Mouse (Mus musculus): ENCODE results near the gene Rarb. TPM values are rescaled to one million over a fixed set of nuclear protein-coding genes. Genes with fewer than 3 reads are reported as not detected.

Rarb gene
- total RNA-seq, 2 experiments from 2014 or later, result 7.0 to 11.0 TPM

GRCm38 (mm10) chr14:16528631-16529030 is 290.3 kb downstream of the Rarb start:
- no peak for DNase-seq

GRCm38 (mm10) chr14:16526120-16526519 is 292.8 kb downstream of the Rarb start:
- peak; percentile 27 for DNase-seq

- no peak for DNase-seq
These were observed 293.6 kb downstream of the Rarb start for GRCm38 (mm10) chr14:16525137-16525924.

GRCm38 (mm10) chr14:16522852-16523251 is 296.1 kb downstream of the Rarb start:
- no peak for DNase-seq

- DNase-seq, result no peak
These were observed 299.3 kb downstream of the Rarb start for GRCm38 (mm10) chr14:16519588-16520167.

GRCm38 (mm10) chr14:16517958-16518357 is 301.0 kb downstream of the Rarb start:
- no peak for DNase-seq

GRCm38 (mm10) chr14:16515731-16516130 is 303.2 kb downstream of the Rarb start:
- no peak for DNase-seq

- no peak for DNase-seq
These were observed 308.4 kb downstream of the Rarb start for GRCm38 (mm10) chr14:16510574-16510973.

GRCm38 (mm10) chr14:16509825-16510224 is 309.1 kb downstream of the Rarb start:
- DNase-seq, result no peak

GRCm38 (mm10) chr14:16508760-16509159 is 310.2 kb downstream of the Rarb start:
- no peak for DNase-seq

GRCm38 (mm10) chr14:16497226-16497661 is 321.7 kb downstream of the Rarb start:
- peak; percentile 29 for DNase-seq

GRCm38 (mm10) chr14:16483656-16484380 is 335.1 kb downstream of the Rarb start:
- DNase-seq, result no peak

GRCm38 (mm10) chr14:16480621-16481020 is 338.3 kb downstream of the Rarb start:
- no peak for DNase-seq

GRCm38 (mm10) chr14:16479521-16479920 is 339.4 kb downstream of the Rarb start:
- no peak for DNase-seq

- DNase-seq, result no peak
These were observed 340.2 kb downstream of the Rarb start for GRCm38 (mm10) chr14:16478606-16479323.

GRCm38 (mm10) chr14:16448269-16448987 is 370.5 kb downstream of the Rarb start:
- DNase-seq, result no peak

GRCm38 (mm10) chr14:16447587-16447986 is 371.4 kb downstream of the Rarb start:
- DNase-seq, result no peak

GRCm38 (mm10) chr14:16444859-16445258 is 374.1 kb downstream of the Rarb start:
- no peak for DNase-seq

GRCm38 (mm10) chr14:16439385-16440126 is 379.4 kb downstream of the Rarb start:
- DNase-seq, result no peak

- no peak for DNase-seq
These were observed 381.6 kb downstream of the Rarb start for GRCm38 (mm10) chr14:16437386-16437785.

Data from gastrocnemius, postnatal 10 days (tissue).